Mouse (Mus musculus): Measurements from ENCODE around the gene Gcnt4.

- TF ChIP-seq CTCF (IDR thresholded peaks at IDR 0.05; ENCODE audit: extremely low read depth, insufficient read depth, low read length), result no peak
- no peak for TF ChIP-seq POLR2A (IDR thresholded peaks at IDR 0.05; ENCODE audit: extremely low read depth, insufficient read depth, low read length)
Measured at GRCm38 (mm10) chr13:96962801-96963200, 38.3 kb downstream of the Gcnt4 start.

All from cortical plate, adult 2 months (tissue).